Mouse (Mus musculus) CH12.LX (cell line): ENCODE data around the gene Bckdha.

Experiments used
- CHD2 ChIP-seq: IDR thresholded peaks from 2 replicates; pipeline ENCODE4 v1.6.1; 2011; ENCODE audit warnings: low read length, improper control_type of control experiment
- MAFK ChIP-seq: IDR thresholded peaks from 2 replicates; pipeline ENCODE4 v1.6.1; 2011; ENCODE audit warnings: low read length, improper control_type of control experiment; ENCODE audit not compliant: insufficient replicate concordance
- NELFE ChIP-seq: IDR thresholded peaks from 2 replicates; pipeline ENCODE4 v1.6.1; 2011; ENCODE audit warnings: low read depth, low read length, improper control_type of control experiment
- POLR2A ChIP-seq: IDR thresholded peaks from 2 replicates; pipeline ENCODE4 v1.6.1; 2011; ENCODE audit warnings: low read depth, mild to moderate bottlenecking, improper control_type of control experiment, low read length
- ZC3H11A ChIP-seq: IDR thresholded peaks from 2 replicates; pipeline ENCODE4 v1.6.1; 2012; ENCODE audit warnings: low read depth, mild to moderate bottlenecking, inconsistent platforms, low read length, improper control_type of control experiment
- ZKSCAN1 ChIP-seq: IDR thresholded peaks from 2 replicates; pipeline ENCODE4 v1.6.1; 2012; ENCODE audit warnings: low read depth, inconsistent platforms, low read length, improper control_type of control experiment, borderline replicate concordance
- ZNF384 ChIP-seq: IDR thresholded peaks from 2 replicates; pipeline ENCODE4 v1.6.1; 2012; ENCODE audit warnings: low read depth, low read length, improper control_type of control experiment, inconsistent platforms

DNA sequence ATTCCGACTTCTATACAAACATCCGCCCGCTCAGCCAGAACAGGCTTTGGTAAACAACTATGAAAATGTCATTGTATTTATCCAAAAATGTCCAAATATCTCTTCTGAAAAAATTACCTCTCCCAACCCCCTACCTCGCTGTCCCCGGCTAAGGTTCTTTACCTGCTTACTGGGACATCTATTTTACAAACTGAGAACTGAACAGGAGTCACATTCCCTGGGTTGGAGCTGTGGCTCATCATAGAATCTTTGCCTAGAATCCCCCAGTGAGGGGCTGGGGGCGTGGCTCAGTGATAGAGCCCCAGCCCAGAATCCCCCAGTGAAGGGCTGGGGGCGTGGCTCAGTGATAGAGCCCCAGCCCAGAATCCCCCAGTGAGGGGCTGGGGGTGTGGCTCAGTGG, 47.3 kb downstream of the Bckdha start:
- TF ChIP-seq ZKSCAN1 (no peak), CHD2 (no peak), MAFK (no peak), POLR2A (no peak), NELFE (no peak), ZNF384 (no peak), ZC3H11A (no peak)
